Mouse (Mus musculus) bone marrow macrophage, adult 2 months (primary cell): ENCODE measurements at regions not wholly inside any gene's neighbourhood (a gene's known extent, or its start where the extent isn't known, plus 50 kb on each side); places are given as distances from the start of the nearest gene placed in this dataset.

Source experiments
- H3K27ac ChIP-seq: 2 replicates; pipeline ENCODE4 v1.5.1; 2012; ENCODE audit warnings: low read depth, low read length; ENCODE audit not compliant: insufficient read depth
- H3K4me1 ChIP-seq: 2 replicates; pipeline ENCODE4 v1.6.1; 2012; ENCODE audit warnings: low read length; ENCODE audit not compliant: control insufficient read depth, insufficient read depth
- H3K4me3 ChIP-seq: 2 replicates; pipeline ENCODE4 v1.5.1; 2012; ENCODE audit warnings: mild to moderate bottlenecking, low read length, moderate library complexity; ENCODE audit not compliant: insufficient read depth
- CTCF ChIP-seq: IDR thresholded peaks from 2 replicates; pipeline ENCODE4 v1.5.1; 2012; ENCODE audit warnings: low read depth, mild to moderate bottlenecking, low read length, moderate library complexity
- POLR2A ChIP-seq: IDR thresholded peaks from 2 replicates; pipeline ENCODE4 v1.6.1; 2012; ENCODE audit warnings: mild to moderate bottlenecking, low read depth, low read length, borderline replicate concordance

GRCm38 (mm10) chr10:37338073-37338912 lies 199.6 kb upstream of the Marcks start:
- peaks cover 45% of the 10 kb centered on the region for H3K4me1 ChIP-seq
- no peak for TF ChIP-seq CTCF
- no peak for TF ChIP-seq POLR2A
- H3K4me3 ChIP-seq, result no peak overlapping the region
- peak overlapping the region; percentile 97 for H3K27ac ChIP-seq

GRCm38 (mm10) chr10:37337172-37337620 lies 198.5 kb upstream of the Marcks start:
- peaks cover 39% of the 10 kb centered on the region for H3K4me1 ChIP-seq
- TF ChIP-seq CTCF (no peak), POLR2A (no peak)
- H3K4me3 ChIP-seq, result no peak overlapping the region
- H3K27ac ChIP-seq, result peak overlapping the region; percentile 57

DNA sequence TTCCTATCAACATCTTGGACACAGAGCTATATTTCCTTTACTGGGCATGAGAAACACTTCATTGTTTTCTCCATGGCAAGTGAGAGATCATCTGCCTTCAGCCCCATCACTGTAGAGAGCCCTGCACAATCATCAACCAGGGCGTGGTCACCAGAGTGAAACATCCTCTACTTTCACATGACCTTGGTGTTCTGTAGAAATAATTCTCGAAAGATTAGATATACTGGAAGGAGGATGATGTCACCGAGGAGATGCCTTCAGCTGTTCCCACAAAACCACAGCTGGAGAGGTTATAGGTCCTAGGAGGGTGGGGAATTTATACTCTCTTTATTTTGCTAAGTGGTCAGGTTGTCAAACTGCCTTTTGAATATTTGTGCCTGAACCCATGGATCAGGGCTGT lies 196.4 kb upstream of the Marcks start:
- Histone ChIP-seq H3K27ac (no peak overlapping the region), H3K4me3 (no peak overlapping the region), H3K4me1 (peaks cover 34% of the 10 kb centered on the region)
- no peak for TF ChIP-seq CTCF
- no peak for TF ChIP-seq POLR2A

DNA sequence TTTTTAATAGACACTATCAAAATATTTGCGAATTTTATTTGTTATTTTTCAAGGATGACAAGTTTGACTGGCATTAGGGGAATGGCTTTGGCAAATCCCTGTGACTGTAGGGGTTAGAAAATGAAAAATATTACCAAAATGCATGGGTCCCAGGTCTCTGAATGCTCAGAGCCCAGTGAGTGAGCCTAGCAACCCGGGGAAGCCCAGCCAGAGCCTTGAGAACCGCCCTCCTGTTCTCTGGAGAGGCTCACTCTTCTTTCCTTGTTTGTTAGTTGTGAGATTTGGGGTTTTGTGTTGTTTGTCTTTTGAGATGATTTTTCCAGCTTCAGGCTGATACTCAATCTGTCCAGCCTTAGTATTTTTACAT lies 187.4 kb upstream of the Marcks start:
- Histone ChIP-seq H3K4me1 (peaks cover 20% of the 10 kb centered on the region), H3K4me3 (no peak overlapping the region), H3K27ac (no peak overlapping the region)
- TF ChIP-seq POLR2A (no peak), CTCF (no peak)

- Histone ChIP-seq H3K27ac (no peak overlapping the region), H3K4me1 (peaks cover 25% of the 10 kb centered on the region), H3K4me3 (no peak overlapping the region)
- no peak for TF ChIP-seq POLR2A
- no peak for TF ChIP-seq CTCF
Measured at GRCm38 (mm10) chr10:37325514-37326167, 186.9 kb upstream of the Marcks start.

GRCm38 (mm10) chr10:37323689-37324088 lies 185.0 kb upstream of the Marcks start:
- TF ChIP-seq POLR2A (no peak), CTCF (no peak)
- H3K4me1 ChIP-seq, result peaks cover 38% of the 10 kb centered on the region
- no peak overlapping the region for H3K27ac ChIP-seq
- no peak overlapping the region for H3K4me3 ChIP-seq

DNA sequence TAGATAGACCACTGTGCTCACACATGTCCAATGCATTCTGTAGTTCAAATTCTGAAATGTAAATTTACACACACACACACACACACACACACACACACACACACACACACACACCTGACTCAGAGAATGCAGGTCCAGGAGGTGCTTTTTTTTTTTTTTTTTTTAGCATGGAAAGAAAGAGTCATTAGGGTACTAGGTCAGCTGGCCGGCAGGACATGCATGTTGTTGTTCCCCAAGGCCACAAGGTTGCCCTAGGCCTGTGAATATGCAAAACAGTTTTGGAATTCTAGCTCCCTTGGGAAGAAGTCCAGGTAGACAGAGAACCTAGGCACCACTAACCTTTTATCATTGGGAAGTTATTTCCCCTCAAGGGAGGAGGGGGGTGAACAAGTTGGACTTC lies 184.1 kb upstream of the Marcks start:
- Histone ChIP-seq H3K4me1 (peaks cover 38% of the 10 kb centered on the region), H3K27ac (no peak overlapping the region), H3K4me3 (no peak overlapping the region)
- TF ChIP-seq POLR2A, result no peak
- TF ChIP-seq CTCF, result no peak

GRCm38 (mm10) chr10:37322310-37322709 lies 183.6 kb upstream of the Marcks start:
- Histone ChIP-seq H3K27ac (no peak overlapping the region), H3K4me3 (no peak overlapping the region), H3K4me1 (peaks cover 38% of the 10 kb centered on the region)
- TF ChIP-seq CTCF (no peak), POLR2A (no peak)

- TF ChIP-seq CTCF (no peak), POLR2A (no peak)
- H3K4me3 ChIP-seq, result no peak overlapping the region
- H3K27ac ChIP-seq, result no peak overlapping the region
- H3K4me1 ChIP-seq, result peaks cover 38% of the 10 kb centered on the region
Measured at GRCm38 (mm10) chr10:37321171-37321570, 182.5 kb upstream of the Marcks start.

GRCm38 (mm10) chr10:37319746-37320430 lies 181.2 kb upstream of the Marcks start:
- no peak overlapping the region for H3K4me3 ChIP-seq
- peaks cover 35% of the 10 kb centered on the region for H3K4me1 ChIP-seq
- H3K27ac ChIP-seq, result no peak overlapping the region
- TF ChIP-seq POLR2A, result no peak
- no peak for TF ChIP-seq CTCF
